Mouse (Mus musculus) liver, embryonic 13.5 days (tissue): Measurements from ENCODE around the gene Ctla4. TPM values are rescaled to one million over a fixed set of nuclear protein-coding genes. Genes with fewer than 3 reads are reported as not detected.

ENCODE experiments used
- ATAC-seq: fragments of 200-750 bp; cut with Nextera tagmentation; 2 replicates; pipeline ENCODE4 v1.8.0; 2017; ENCODE audit warnings: low read depth, mild to moderate bottlenecking, moderate number of reproducible peaks, moderate library complexity
- DNase-seq: peaks from one replicate; pipeline ENCODE4 v3.0.0; 2022
- H3K27ac ChIP-seq: fragments of 300-500 bp; sonication (generic); 2 replicates; pipeline ENCODE4 v1.5.1; 2015; ENCODE audit warnings: moderate library complexity, mild to moderate bottlenecking, inconsistent platforms
- H3K27me3 ChIP-seq: fragments of 300-500 bp; sonication (generic); 2 replicates; pipeline ENCODE4 v1.6.1; 2015; ENCODE audit warnings: mild to moderate bottlenecking, inconsistent platforms
- H3K36me3 ChIP-seq: fragments of 300-500 bp; sonication (generic); 2 replicates; pipeline ENCODE4 v1.6.1; 2015; ENCODE audit warnings: mild to moderate bottlenecking, inconsistent platforms
- H3K4me1 ChIP-seq: fragments of 300-500 bp; sonication (generic); replicated peaks from 2 replicates; pipeline ENCODE4 v1.6.1; 2015; ENCODE audit warnings: inconsistent platforms
- H3K4me2 ChIP-seq: fragments of 300-500 bp; sonication (generic); 2 replicates; pipeline ENCODE4 v1.6.1; 2015; ENCODE audit warnings: inconsistent platforms, mild to moderate bottlenecking, moderate library complexity
- H3K4me3 ChIP-seq: fragments of 300-500 bp; sonication (generic); replicated peaks from 2 replicates; pipeline ENCODE4 v1.5.1; 2015; ENCODE audit warnings: mild to moderate bottlenecking, inconsistent platforms
- H3K9ac ChIP-seq: fragments of 300-500 bp; sonication (generic); 2 replicates; pipeline ENCODE4 v1.6.1; 2015; ENCODE audit warnings: mild to moderate bottlenecking, inconsistent platforms
- H3K9me3 ChIP-seq: fragments of 300-500 bp; sonication (generic); replicated peaks from 2 replicates; pipeline ENCODE4 v1.6.1; 2016; ENCODE audit warnings: inconsistent platforms
- WGBS: fragments of 180-500 bp; shearing (Covaris S2); methylation state at CpG from one replicate; pipeline ENCODE4 v1.1.7; 2015; ENCODE audit not compliant: insufficient replicate concordance; 5-methylcytosine and 5-hydroxymethylcytosine counted together
- polyA plus RNA-seq: library from polyadenylated mRNA; unstranded; fragments of >200 nt; fragmentation: Nextera tagmentation; extraction: Ambion mirVana; gene quantifications from 2 replicates; pipeline ENCODE4 v1.2.1, GENCODE M21; 2015

Ctla4 gene
- polyA plus RNA-seq, 1 experiment from 2014 or later = not detected

GRCm38 (mm10) chr1:60868333-60869277, 18.2 kb upstream of the Ctla4 start:
- H3K27ac ChIP-seq = no peak overlapping the region
- H3K4me2 ChIP-seq = no peak overlapping the region
- H3K9ac ChIP-seq = no peak overlapping the region
- DNase-seq (no peak), ATAC-seq (no peak)
- no peaks in the 10 kb centered on the region for H3K36me3 ChIP-seq
- no peaks in the 10 kb centered on the region for H3K27me3 ChIP-seq
- no peak overlapping the region for H3K4me3 ChIP-seq
- H3K9me3 ChIP-seq = no peaks in the 10 kb centered on the region
- H3K4me1 ChIP-seq = 0 out of 2 replicates have a peak, but pooled peaks cover 12% of the 10 kb centered on the region
- WGBS = 61% methylated on average over 17 of the region's 17 CpGs

- no peak for ATAC-seq
- Histone ChIP-seq H3K4me2 (no peak overlapping the region), H3K9me3 (no peaks in the 10 kb centered on the region), H3K4me1 (no peaks in the 10 kb centered on the region), H3K9ac (no peak overlapping the region), H3K27ac (no peak overlapping the region), H3K36me3 (no peaks in the 10 kb centered on the region), H3K27me3 (no peaks in the 10 kb centered on the region), H3K4me3 (no peak overlapping the region)
- 39% methylated on average over 3 of the region's 3 CpGs for WGBS
- DNase-seq = no peak
Observed at GRCm38 (mm10) chr1:60875267-60875666, 11.5 kb upstream of the Ctla4 start.

- H3K27ac ChIP-seq = no peak overlapping the region
- H3K9me3 ChIP-seq = no peaks in the 10 kb centered on the region
- H3K4me3 ChIP-seq = no peak overlapping the region
- ATAC-seq (no peak), DNase-seq (no peak)
- H3K9ac ChIP-seq = no peak overlapping the region
- H3K4me1 ChIP-seq = no peaks in the 10 kb centered on the region
- H3K4me2 ChIP-seq = no peak overlapping the region
- H3K36me3 ChIP-seq = no peaks in the 10 kb centered on the region
- WGBS = 52% methylated on average over 10 of the region's 10 CpGs
- no peaks in the 10 kb centered on the region for H3K27me3 ChIP-seq
Observed at GRCm38 (mm10) chr1:60880116-60880867, 6.5 kb upstream of the Ctla4 start.

GRCm38 (mm10) chr1:60882792-60883191, 4.0 kb upstream of the Ctla4 start:
- ATAC-seq (no peak), DNase-seq (no peak)
- Histone ChIP-seq H3K27ac (no peak overlapping the region), H3K4me2 (no peak overlapping the region), H3K36me3 (no peaks in the 10 kb centered on the region), H3K4me3 (no peak overlapping the region), H3K9me3 (no peaks in the 10 kb centered on the region), H3K27me3 (no peaks in the 10 kb centered on the region), H3K4me1 (no peaks in the 10 kb centered on the region), H3K9ac (no peak overlapping the region)
- WGBS = 56% methylated on average over 2 of the region's 2 CpGs

GRCm38 (mm10) chr1:60883279-60883678, 3.5 kb upstream of the Ctla4 start:
- no peak overlapping the region for H3K9ac ChIP-seq
- 40% methylated on average over 2 of the region's 2 CpGs for WGBS
- H3K4me2 ChIP-seq = no peak overlapping the region
- ATAC-seq (no peak), DNase-seq (no peak)
- no peak overlapping the region for H3K27ac ChIP-seq
- no peaks in the 10 kb centered on the region for H3K27me3 ChIP-seq
- no peaks in the 10 kb centered on the region for H3K36me3 ChIP-seq
- no peaks in the 10 kb centered on the region for H3K9me3 ChIP-seq
- H3K4me1 ChIP-seq = no peaks in the 10 kb centered on the region
- H3K4me3 ChIP-seq = no peak overlapping the region

- no peak overlapping the region for H3K9ac ChIP-seq
- no peak for DNase-seq
- H3K4me1 ChIP-seq = no peaks in the 10 kb centered on the region
- H3K36me3 ChIP-seq = no peaks in the 10 kb centered on the region
- no peak overlapping the region for H3K27ac ChIP-seq
- no peak overlapping the region for H3K4me2 ChIP-seq
- ATAC-seq = no peak
- H3K4me3 ChIP-seq = no peak overlapping the region
- WGBS = 75% methylated on average over 1 of the region's 1 CpGs
- H3K9me3 ChIP-seq = no peaks in the 10 kb centered on the region
- no peaks in the 10 kb centered on the region for H3K27me3 ChIP-seq
Observed at GRCm38 (mm10) chr1:60884611-60885010, 2.2 kb upstream of the Ctla4 start.

- H3K4me2 ChIP-seq = no peak overlapping the region
- 55% methylated on average over 5 of the region's 5 CpGs for WGBS
- DNase-seq = no peak
- no peak overlapping the region for H3K4me3 ChIP-seq
- no peaks in the 10 kb centered on the region for H3K9me3 ChIP-seq
- H3K9ac ChIP-seq = no peak overlapping the region
- H3K27ac ChIP-seq = no peak overlapping the region
- ATAC-seq = no peak
- H3K27me3 ChIP-seq = no peaks in the 10 kb centered on the region
- H3K4me1 ChIP-seq = no peaks in the 10 kb centered on the region
- H3K36me3 ChIP-seq = no peaks in the 10 kb centered on the region
Observed at GRCm38 (mm10) chr1:60898127-60898932, 11.5 kb downstream of the Ctla4 start.

GRCm38 (mm10) chr1:60898933-60899210, 12.1 kb downstream of the Ctla4 start:
- Histone ChIP-seq H3K4me1 (no peaks in the 10 kb centered on the region), H3K9me3 (no peaks in the 10 kb centered on the region), H3K9ac (no peak overlapping the region), H3K4me2 (no peak overlapping the region), H3K27me3 (no peaks in the 10 kb centered on the region), H3K27ac (no peak overlapping the region), H3K36me3 (no peaks in the 10 kb centered on the region), H3K4me3 (no peak overlapping the region)
- no peak for ATAC-seq
- WGBS = 54% methylated on average over 2 of the region's 2 CpGs
- DNase-seq = no peak

GRCm38 (mm10) chr1:60899244-60899643, 12.4 kb downstream of the Ctla4 start:
- Histone ChIP-seq H3K9me3 (no peaks in the 10 kb centered on the region), H3K4me3 (no peak overlapping the region), H3K36me3 (no peaks in the 10 kb centered on the region), H3K27me3 (no peaks in the 10 kb centered on the region), H3K27ac (no peak overlapping the region), H3K4me2 (no peak overlapping the region), H3K9ac (no peak overlapping the region), H3K4me1 (no peaks in the 10 kb centered on the region)
- DNase-seq = no peak
- no peak for ATAC-seq
- 44% methylated on average over 3 of the region's 3 CpGs for WGBS

GRCm38 (mm10) chr1:60902547-60902946, 15.7 kb downstream of the Ctla4 start:
- no peak overlapping the region for H3K9ac ChIP-seq
- H3K27ac ChIP-seq = no peak overlapping the region
- no peaks in the 10 kb centered on the region for H3K9me3 ChIP-seq
- no peaks in the 10 kb centered on the region for H3K36me3 ChIP-seq
- H3K4me1 ChIP-seq = no peaks in the 10 kb centered on the region
- no peak overlapping the region for H3K4me2 ChIP-seq
- H3K4me3 ChIP-seq = no peak overlapping the region
- ATAC-seq (no peak), DNase-seq (no peak)
- no peaks in the 10 kb centered on the region for H3K27me3 ChIP-seq
- WGBS = 66% methylated on average over 6 of the region's 6 CpGs

- H3K4me2 ChIP-seq = no peak overlapping the region
- 77% methylated on average over 7 of the region's 7 CpGs for WGBS
- H3K4me3 ChIP-seq = no peak overlapping the region
- no peak for DNase-seq
- H3K9ac ChIP-seq = no peak overlapping the region
- no peaks in the 10 kb centered on the region for H3K9me3 ChIP-seq
- H3K4me1 ChIP-seq = no peaks in the 10 kb centered on the region
- ATAC-seq = no peak
- H3K27ac ChIP-seq = no peak overlapping the region
- no peaks in the 10 kb centered on the region for H3K36me3 ChIP-seq
- no peaks in the 10 kb centered on the region for H3K27me3 ChIP-seq
Observed at GRCm38 (mm10) chr1:60903126-60903525, 16.3 kb downstream of the Ctla4 start.
